Mouse (Mus musculus): ENCODE data around the gene Dyrk1a. TPM values are rescaled to one million over a fixed set of nuclear protein-coding genes. Genes with fewer than 3 reads are reported as not detected.

The Dyrk1a gene
- total RNA-seq, 2 experiments from 2014 or later: 114 to 123 TPM

GRCm38 (mm10) chr16:94588974-94589373 lies 19.2 kb downstream of the Dyrk1a start:
- no peak for DNase-seq (ENCODE audit: low spot score in 2 of 2)

- no peak for DNase-seq (ENCODE audit: low spot score in 2 of 2)
These were observed 19.8 kb downstream of the Dyrk1a start for GRCm38 (mm10) chr16:94589648-94590047.

GRCm38 (mm10) chr16:94590214-94590613 lies 20.4 kb downstream of the Dyrk1a start:
- DNase-seq (ENCODE audit: low spot score in 2 of 2): no peak

- no peak for DNase-seq (ENCODE audit: low spot score in 2 of 2)
These were observed 21.2 kb downstream of the Dyrk1a start for GRCm38 (mm10) chr16:94590977-94591376.

- no peak for DNase-seq (ENCODE audit: low spot score in 2 of 2)
These were observed 21.7 kb downstream of the Dyrk1a start for GRCm38 (mm10) chr16:94591536-94591935.

- no peak for DNase-seq (ENCODE audit: low spot score in 2 of 2)
These were observed 26.8 kb downstream of the Dyrk1a start for GRCm38 (mm10) chr16:94596633-94597032.

- DNase-seq (ENCODE audit: low spot score in 2 of 2): no peak
These were observed 27.8 kb downstream of the Dyrk1a start for GRCm38 (mm10) chr16:94597640-94598039.

- no peak for DNase-seq (ENCODE audit: low spot score in 2 of 2)
These were observed 30.3 kb downstream of the Dyrk1a start for GRCm38 (mm10) chr16:94599977-94600724.

GRCm38 (mm10) chr16:94601089-94601488 lies 31.3 kb downstream of the Dyrk1a start:
- DNase-seq (ENCODE audit: low spot score in 2 of 2): no peak

GRCm38 (mm10) chr16:94601540-94601953 lies 31.7 kb downstream of the Dyrk1a start:
- no peak for DNase-seq (ENCODE audit: low spot score in 2 of 2)

- no peak for DNase-seq (ENCODE audit: low spot score in 2 of 2)
These were observed 32.4 kb downstream of the Dyrk1a start for GRCm38 (mm10) chr16:94602188-94602587.

GRCm38 (mm10) chr16:94602730-94603129 lies 32.9 kb downstream of the Dyrk1a start:
- no peak for DNase-seq (ENCODE audit: low spot score in 2 of 2)

GRCm38 (mm10) chr16:94606169-94606568 lies 36.4 kb downstream of the Dyrk1a start:
- no peak for DNase-seq (ENCODE audit: low spot score in 2 of 2)

- no peak for DNase-seq (ENCODE audit: low spot score in 2 of 2)
These were observed 37.7 kb downstream of the Dyrk1a start for GRCm38 (mm10) chr16:94607468-94607867.

GRCm38 (mm10) chr16:94608706-94609594 lies 39.1 kb downstream of the Dyrk1a start:
- DNase-seq (ENCODE audit: low spot score in 2 of 2): no peak

- DNase-seq (ENCODE audit: low spot score in 2 of 2): no peak
These were observed 42.8 kb downstream of the Dyrk1a start for GRCm38 (mm10) chr16:94612573-94612972.

GRCm38 (mm10) chr16:94617255-94617654 lies 47.4 kb downstream of the Dyrk1a start:
- no peak for DNase-seq (ENCODE audit: low spot score in 2 of 2)

GRCm38 (mm10) chr16:94618543-94618942 lies 48.7 kb downstream of the Dyrk1a start:
- peak; percentile 30 to 63 for DNase-seq (ENCODE audit: low spot score in 2 of 2)

GRCm38 (mm10) chr16:94619301-94619700 lies 49.5 kb downstream of the Dyrk1a start:
- DNase-seq (ENCODE audit: low spot score in 2 of 2): no peak

GRCm38 (mm10) chr16:94624871-94625270 lies 55.1 kb downstream of the Dyrk1a start:
- DNase-seq (ENCODE audit: low spot score in 2 of 2): no peak

- DNase-seq (ENCODE audit: low spot score in 2 of 2): no peak
These were observed 55.8 kb downstream of the Dyrk1a start for GRCm38 (mm10) chr16:94625639-94626038.

GRCm38 (mm10) chr16:94627736-94628135 lies 57.9 kb downstream of the Dyrk1a start:
- no peak for DNase-seq (ENCODE audit: low spot score in 2 of 2)

All from gastrocnemius, postnatal 4 days (tissue).